Mouse (Mus musculus) hindbrain, embryonic 11.5 days (tissue): ENCODE measurements around the gene Psip1. TPM values are rescaled to one million over a fixed set of nuclear protein-coding genes. Genes with fewer than 3 reads are reported as not detected.

Experiments
- ATAC-seq: fragments of 200-750 bp; cut with Nextera tagmentation; 2 replicates; pipeline ENCODE4 v1.8.0; 2017; ENCODE audit warnings: mild to moderate bottlenecking, moderate TSS enrichment, moderate library complexity; ENCODE audit not compliant: low FRiP score
- DNase-seq: peaks from one replicate; pipeline ENCODE4 v3.0.0-alpha.2; 2015; ENCODE audit warnings: low spot score
- H3K27ac ChIP-seq: fragments of 300-500 bp; sonication (generic); 2 replicates; pipeline ENCODE4 v1.5.1; 2014; ENCODE audit warnings: mild to moderate bottlenecking, low read depth, low read length
- H3K27me3 ChIP-seq: fragments of 300-500 bp; sonication (generic); 2 replicates; pipeline ENCODE4 v1.6.1; 2014; ENCODE audit warnings: mild to moderate bottlenecking, low read length, moderate library complexity, mixed read lengths; ENCODE audit not compliant: control insufficient read depth, insufficient read depth
- H3K36me3 ChIP-seq: fragments of 300-500 bp; sonication (generic); 2 replicates; pipeline ENCODE4 v1.6.1; 2014; ENCODE audit warnings: mild to moderate bottlenecking, low read length, moderate library complexity, mixed read lengths; ENCODE audit not compliant: control insufficient read depth, insufficient read depth
- H3K4me1 ChIP-seq: fragments of 300-500 bp; sonication (generic); replicated peaks from 2 replicates; pipeline ENCODE4 v1.6.1; 2014; ENCODE audit warnings: low read length, mixed read lengths; ENCODE audit not compliant: control insufficient read depth, insufficient read depth
- H3K4me2 ChIP-seq: fragments of 300-500 bp; sonication (generic); replicated peaks from 2 replicates; pipeline ENCODE4 v1.6.1; 2014; ENCODE audit warnings: mild to moderate bottlenecking, low read depth, low read length
- H3K4me3 ChIP-seq: fragments of 300-500 bp; sonication (generic); 2 replicates; pipeline ENCODE4 v1.5.1; 2014; ENCODE audit warnings: low read depth, low read length
- H3K9ac ChIP-seq: fragments of 300-500 bp; sonication (generic); 2 replicates; pipeline ENCODE4 v1.6.1; 2014; ENCODE audit warnings: low read depth, low read length
- H3K9me3 ChIP-seq: fragments of 300-500 bp; sonication (generic); 2 replicates; pipeline ENCODE4 v1.6.1; 2016; ENCODE audit warnings: low read length; ENCODE audit not compliant: control insufficient read depth
- WGBS: fragments of 180-500 bp; shearing (Covaris S2); extraction: QIAGEN DNeasy Blood & Tissue Kit; methylation state at CpG from one replicate; pipeline ENCODE4 v1.1.7; 2014; 5-methylcytosine and 5-hydroxymethylcytosine counted together
- polyA plus RNA-seq: library from polyadenylated mRNA; unstranded; fragments of >200 nt; fragmentation: Nextera tagmentation; extraction: Ambion mirVana; gene quantifications from 2 replicates; pipeline ENCODE4 v1.2.1, GENCODE M21; 2014

Gene Psip1
- polyA plus RNA-seq, 1 experiment from 2014 or later: 400 TPM

DNA sequence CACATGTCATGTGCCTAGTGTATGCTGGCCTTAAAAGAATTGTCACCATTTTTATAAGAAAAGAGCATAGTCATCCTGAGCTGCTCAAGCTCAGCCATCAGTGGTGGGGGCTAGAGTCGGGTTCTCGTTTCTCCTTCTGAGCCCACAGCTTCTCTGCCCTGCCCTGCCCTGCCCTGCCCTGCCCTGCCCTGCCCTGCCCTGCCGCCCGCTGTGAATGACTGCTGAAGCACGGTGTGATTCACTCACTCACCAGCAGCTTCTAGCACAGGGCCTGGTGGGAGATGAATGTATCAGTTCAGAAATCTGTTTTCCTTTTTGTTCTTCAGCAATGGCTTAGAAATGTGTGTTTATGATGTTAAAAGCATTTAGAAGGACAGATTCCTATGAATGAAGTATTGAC, 47.2 kb downstream of the Psip1 start:
- no peaks in the 10 kb centered on the region for H3K9me3 ChIP-seq
- ATAC-seq: no peak
- no peak overlapping the region for H3K4me3 ChIP-seq
- no peak for DNase-seq
- 46% methylated on average over 5 of the region's 5 CpGs for WGBS
- H3K27ac ChIP-seq: no peak overlapping the region
- no peaks in the 10 kb centered on the region for H3K4me1 ChIP-seq
- H3K9ac ChIP-seq: no peak overlapping the region
- H3K36me3 ChIP-seq: peaks cover 8% of the 10 kb centered on the region
- no peak overlapping the region for H3K4me2 ChIP-seq
- no peaks in the 10 kb centered on the region for H3K27me3 ChIP-seq

DNA sequence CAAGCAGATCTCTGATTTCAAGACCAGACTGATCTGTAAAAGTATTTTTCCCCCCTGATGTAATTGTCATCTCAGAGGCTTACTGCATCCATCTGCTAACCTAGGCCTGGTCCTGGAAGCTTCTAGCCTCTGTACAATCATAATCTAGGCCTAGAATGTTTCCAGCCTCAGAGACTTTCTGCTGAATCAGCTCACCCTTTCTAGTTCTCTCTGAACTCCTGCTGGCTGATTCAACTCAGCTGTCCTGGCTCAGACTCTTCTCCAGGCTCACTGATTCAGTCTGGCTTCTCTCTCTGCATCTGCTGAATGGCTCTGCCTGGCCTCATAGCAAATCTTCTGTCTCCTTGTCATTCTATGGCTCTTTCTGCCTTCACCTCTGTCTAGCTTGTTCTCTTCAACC, 48.1 kb downstream of the Psip1 start:
- Histone ChIP-seq H3K36me3 (peaks cover 8% of the 10 kb centered on the region), H3K4me3 (no peak overlapping the region), H3K9ac (no peak overlapping the region), H3K4me1 (no peaks in the 10 kb centered on the region), H3K27ac (no peak overlapping the region), H3K9me3 (no peaks in the 10 kb centered on the region), H3K4me2 (no peak overlapping the region), H3K27me3 (no peaks in the 10 kb centered on the region)
- ATAC-seq (no peak), DNase-seq (no peak)

DNA sequence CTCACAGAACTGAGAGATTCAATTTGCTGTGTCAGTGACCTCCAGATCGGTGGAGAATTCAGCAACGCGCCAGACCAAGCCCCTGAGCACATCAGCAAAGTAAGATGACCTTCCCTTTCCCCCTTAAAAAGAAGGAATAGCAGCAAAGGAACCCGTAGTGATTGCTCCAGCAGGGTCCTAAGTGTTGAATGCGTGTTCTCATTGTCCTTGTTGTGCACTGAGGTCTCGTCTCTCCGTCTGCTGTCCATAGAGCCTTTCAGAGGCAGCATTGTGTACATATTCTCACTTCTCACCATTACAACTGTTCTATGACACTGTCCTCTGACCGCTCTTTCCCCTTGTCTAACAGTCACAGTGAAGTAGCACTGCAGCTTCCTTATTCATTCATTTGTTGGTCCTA, 49.9 kb downstream of the Psip1 start:
- Histone ChIP-seq H3K4me3 (no peak overlapping the region), H3K27ac (no peak overlapping the region), H3K4me1 (no peaks in the 10 kb centered on the region), H3K9me3 (no peaks in the 10 kb centered on the region), H3K36me3 (peaks cover 8% of the 10 kb centered on the region), H3K9ac (no peak overlapping the region), H3K4me2 (no peak overlapping the region), H3K27me3 (no peaks in the 10 kb centered on the region)
- 96% methylated on average over 8 of the region's 8 CpGs for WGBS
- DNase-seq: no peak
- no peak for ATAC-seq

GRCm38 (mm10) chr4:83432901-83433300, 53.4 kb downstream of the Psip1 start:
- Histone ChIP-seq H3K9ac (no peak overlapping the region), H3K36me3 (peaks cover 15% of the 10 kb centered on the region), H3K27ac (no peak overlapping the region), H3K4me2 (no peak overlapping the region), H3K4me3 (no peak overlapping the region), H3K9me3 (no peaks in the 10 kb centered on the region), H3K4me1 (no peaks in the 10 kb centered on the region), H3K27me3 (no peaks in the 10 kb centered on the region)
- DNase-seq (no peak), ATAC-seq (no peak)
- WGBS: 95% methylated on average over 6 of the region's 6 CpGs

DNA sequence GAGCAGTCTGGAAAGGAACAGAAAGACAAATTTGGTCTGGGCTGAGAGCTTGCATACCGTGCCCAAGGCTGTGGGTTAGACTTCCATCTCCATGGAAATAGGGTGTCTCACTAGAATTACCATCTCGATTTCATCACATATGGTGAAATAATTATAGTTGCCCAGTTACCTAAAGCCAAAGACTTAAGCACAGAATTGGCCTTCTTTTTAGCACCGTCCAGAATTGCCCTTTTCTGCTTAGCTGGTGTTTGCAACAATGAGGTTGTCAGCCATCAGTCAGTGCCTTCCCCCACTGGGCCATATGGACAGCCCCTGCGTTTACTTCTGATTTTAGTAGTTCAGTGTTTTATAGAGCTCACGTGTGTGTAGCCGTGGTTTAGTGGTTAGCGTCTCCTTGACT, 54.3 kb downstream of the Psip1 start:
- no peak overlapping the region for H3K27ac ChIP-seq
- 93% methylated on average over 7 of the region's 7 CpGs for WGBS
- no peak overlapping the region for H3K4me3 ChIP-seq
- no peaks in the 10 kb centered on the region for H3K27me3 ChIP-seq
- H3K4me1 ChIP-seq: no peaks in the 10 kb centered on the region
- ATAC-seq (no peak), DNase-seq (no peak)
- H3K36me3 ChIP-seq: peaks cover 18% of the 10 kb centered on the region
- no peaks in the 10 kb centered on the region for H3K9me3 ChIP-seq
- H3K4me2 ChIP-seq: no peak overlapping the region
- no peak overlapping the region for H3K9ac ChIP-seq

DNA sequence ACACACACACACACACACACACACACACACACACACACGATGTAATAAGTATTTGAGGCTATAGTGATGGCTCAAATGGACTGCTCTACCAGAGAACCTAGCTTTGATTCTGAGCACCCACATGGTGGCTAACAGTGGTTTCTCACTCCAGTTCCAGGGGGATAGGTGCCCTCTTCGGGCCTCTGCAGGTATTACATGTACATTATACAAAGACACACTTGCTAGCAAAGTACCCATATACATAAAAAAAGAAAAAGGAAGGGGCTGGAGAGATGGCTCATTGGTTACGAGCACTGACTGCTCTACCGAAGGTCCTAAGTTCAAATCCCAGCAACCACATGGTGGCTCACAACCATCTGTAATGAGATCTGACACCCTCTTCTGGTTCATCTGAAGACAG, 57.4 kb downstream of the Psip1 start:
- no peaks in the 10 kb centered on the region for H3K4me1 ChIP-seq
- WGBS: 96% methylated on average over 4 of the region's 4 CpGs
- H3K36me3 ChIP-seq: peaks cover 14% of the 10 kb centered on the region; the same call in 1 of the 2 replicates
- no peak overlapping the region for H3K9ac ChIP-seq
- H3K4me3 ChIP-seq: no peak overlapping the region
- no peaks in the 10 kb centered on the region for H3K9me3 ChIP-seq
- no peak overlapping the region for H3K4me2 ChIP-seq
- H3K27ac ChIP-seq: no peak overlapping the region
- no peak for ATAC-seq
- peak; percentile 34 for DNase-seq
- H3K27me3 ChIP-seq: no peaks in the 10 kb centered on the region

DNA sequence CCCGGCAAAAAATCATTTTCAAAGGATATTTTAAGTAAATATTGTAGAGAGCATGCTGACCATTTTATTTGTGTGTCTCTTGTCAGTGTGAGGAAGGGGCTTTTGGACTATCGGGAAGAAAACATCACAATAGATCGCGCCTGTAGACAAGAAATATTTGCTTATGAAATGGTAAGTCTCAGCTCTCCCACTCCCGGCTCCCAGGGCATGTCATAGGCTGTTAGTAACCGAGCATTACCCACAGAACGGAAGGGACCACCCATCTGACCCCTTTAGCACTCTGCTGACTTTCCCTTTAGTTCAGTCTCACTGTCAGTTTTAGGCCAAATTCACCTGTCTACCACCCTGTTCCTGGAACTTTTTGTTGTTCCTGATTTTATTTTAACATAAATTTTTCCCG, 58.6 kb downstream of the Psip1 start:
- no peak overlapping the region for H3K27ac ChIP-seq
- no peak overlapping the region for H3K9ac ChIP-seq
- no peak overlapping the region for H3K4me3 ChIP-seq
- no peaks in the 10 kb centered on the region for H3K4me1 ChIP-seq
- DNase-seq (no peak), ATAC-seq (no peak)
- H3K9me3 ChIP-seq: no peaks in the 10 kb centered on the region
- peaks cover 18% of the 10 kb centered on the region for H3K36me3 ChIP-seq
- no peak overlapping the region for H3K4me2 ChIP-seq
- no peaks in the 10 kb centered on the region for H3K27me3 ChIP-seq
- WGBS: 96% methylated on average over 8 of the region's 8 CpGs

DNA sequence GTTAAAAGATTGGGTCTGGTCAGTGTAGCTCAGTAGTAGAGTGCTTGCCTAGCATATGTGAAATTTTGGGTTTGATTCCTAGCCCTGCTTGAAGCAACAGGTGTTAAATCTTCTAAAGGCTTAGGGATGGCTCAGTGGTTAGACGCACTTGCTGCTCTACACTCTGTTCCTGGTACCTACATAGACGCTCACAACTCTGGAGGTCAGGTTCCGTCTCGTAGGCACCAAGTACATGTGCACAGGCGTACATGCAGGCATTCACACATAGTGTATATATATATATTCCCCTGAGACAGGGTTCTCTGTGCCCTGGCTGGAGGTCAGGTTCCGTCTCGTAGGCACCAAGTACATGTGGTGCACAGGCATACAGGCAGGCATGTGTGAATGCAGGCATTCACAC, 59.1 kb downstream of the Psip1 start:
- peaks cover 18% of the 10 kb centered on the region for H3K36me3 ChIP-seq
- H3K27ac ChIP-seq: no peak overlapping the region
- no peaks in the 10 kb centered on the region for H3K4me1 ChIP-seq
- no peak for ATAC-seq
- H3K27me3 ChIP-seq: no peaks in the 10 kb centered on the region
- H3K9ac ChIP-seq: no peak overlapping the region
- 95% methylated on average over 7 of the region's 7 CpGs for WGBS
- no peaks in the 10 kb centered on the region for H3K9me3 ChIP-seq
- no peak overlapping the region for H3K4me3 ChIP-seq
- DNase-seq: no peak
- no peak overlapping the region for H3K4me2 ChIP-seq

- ATAC-seq: no peak
- Histone ChIP-seq H3K4me3 (no peak overlapping the region), H3K27me3 (no peaks in the 10 kb centered on the region), H3K4me2 (no peak overlapping the region), H3K9me3 (no peaks in the 10 kb centered on the region), H3K4me1 (no peaks in the 10 kb centered on the region), H3K27ac (no peak overlapping the region), H3K36me3 (peaks cover 18% of the 10 kb centered on the region), H3K9ac (no peak overlapping the region)
- no peak for DNase-seq
- 100% methylated on average over 4 of the region's 4 CpGs for WGBS
These were observed 61.1 kb downstream of the Psip1 start for GRCm38 (mm10) chr4:83425119-83425518.
